Mouse (Mus musculus) brown adipose tissue, adult 24 weeks (tissue): Measurements from ENCODE around the gene Map1b. TPM values are rescaled to one million over a fixed set of nuclear protein-coding genes. Genes with fewer than 3 reads are reported as not detected.
A peak's percentile ranks its signal among the peaks of the same experiment; 100 is the strongest.

Source experiments
- H3K27ac ChIP-seq: fragments of 200-500 bp; replicated peaks from 2 replicates; pipeline ENCODE4 v1.5.1; 2012; ENCODE audit warnings: low read depth, mild to moderate bottlenecking, low read length
- H3K4me1 ChIP-seq: fragments of 200-500 bp; 2 replicates; pipeline ENCODE4 v1.6.1; 2012; ENCODE audit warnings: low read length, mixed read lengths; ENCODE audit not compliant: control insufficient read depth, insufficient read depth, insufficient read length
- H3K4me3 ChIP-seq: fragments of 200-500 bp; 2 replicates; pipeline ENCODE4 v1.5.1; 2012; ENCODE audit warnings: low read depth, mild to moderate bottlenecking, low read length, moderate library complexity; ENCODE audit not compliant: insufficient read depth
- polyA plus RNA-seq: library from polyadenylated mRNA; stranded (reverse); fragments of >200 nt; gene quantifications from 2 replicates; pipeline ENCODE4 v1.2.4, GENCODE M21; 2012; ENCODE audit not compliant: missing spikeins, insufficient read depth, insufficient read length

Gene Map1b
- polyA plus RNA-seq, 1 experiment = 2.7 TPM

DNA sequence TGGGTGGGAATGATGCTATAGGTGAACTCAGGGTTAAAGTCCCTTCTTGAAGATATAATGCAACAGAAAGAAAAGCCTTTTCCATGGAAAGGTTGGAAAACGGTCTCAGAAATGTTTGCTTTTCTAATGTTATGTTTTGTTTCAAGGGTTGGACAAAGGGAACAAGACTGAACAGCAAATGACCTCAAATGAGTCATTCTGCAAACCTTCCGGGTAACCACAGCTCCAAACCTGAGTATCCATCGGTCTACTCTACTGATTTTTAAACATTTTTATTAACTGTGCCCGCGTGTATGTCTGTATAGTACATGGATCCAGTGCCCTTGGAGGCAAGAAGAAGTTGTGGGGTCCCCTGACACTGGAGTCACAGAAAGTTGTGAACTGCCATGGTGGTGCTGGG is 77.0 kb downstream of the Map1b start:
- no peak overlapping the region for H3K27ac ChIP-seq
- no peak overlapping the region for H3K4me3 ChIP-seq
- no peaks in the 10 kb centered on the region for H3K4me1 ChIP-seq

DNA sequence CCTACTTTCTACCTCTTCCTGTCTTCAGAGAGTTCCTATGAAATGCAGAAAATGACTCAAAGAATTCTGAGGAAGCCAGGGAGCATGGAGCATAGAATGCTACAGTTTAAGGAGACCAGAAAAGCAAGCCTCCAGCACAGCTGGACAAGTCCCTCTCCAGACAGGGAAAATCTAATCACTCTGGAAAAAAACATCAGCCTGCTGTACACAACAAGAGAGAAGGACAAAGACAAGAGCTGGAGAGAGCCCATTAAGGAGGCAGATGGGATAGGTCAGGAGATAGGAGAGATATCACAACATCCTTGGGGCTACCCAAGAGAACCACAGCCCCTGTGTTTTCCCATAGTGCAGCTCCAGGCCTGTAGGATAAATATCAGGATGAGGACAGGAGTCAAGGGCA is 79.3 kb downstream of the Map1b start:
- no peaks in the 10 kb centered on the region for H3K4me1 ChIP-seq
- no peak overlapping the region for H3K27ac ChIP-seq
- no peak overlapping the region for H3K4me3 ChIP-seq

DNA sequence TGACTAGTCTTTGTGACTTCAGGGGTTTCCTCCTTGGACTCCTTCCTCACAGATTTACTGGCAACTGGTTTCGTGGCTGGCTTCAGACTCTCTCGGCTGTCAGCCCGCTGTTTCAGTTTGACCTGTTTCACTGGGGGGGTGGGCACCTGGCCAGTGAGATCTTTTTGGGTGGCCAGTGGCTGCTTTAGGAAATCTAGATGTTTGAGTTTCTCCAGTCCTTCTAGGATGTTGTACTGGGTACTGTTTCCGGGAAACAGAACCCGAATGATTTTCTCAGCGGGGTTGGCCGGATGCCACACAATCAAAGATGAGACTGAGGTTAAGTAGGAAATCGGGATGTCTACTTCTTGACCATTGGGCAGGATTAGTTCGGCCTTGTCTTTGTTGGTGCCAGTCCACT is 81.8 kb downstream of the Map1b start:
- no peaks in the 10 kb centered on the region for H3K4me1 ChIP-seq
- no peak overlapping the region for H3K4me3 ChIP-seq
- no peak overlapping the region for H3K27ac ChIP-seq

DNA sequence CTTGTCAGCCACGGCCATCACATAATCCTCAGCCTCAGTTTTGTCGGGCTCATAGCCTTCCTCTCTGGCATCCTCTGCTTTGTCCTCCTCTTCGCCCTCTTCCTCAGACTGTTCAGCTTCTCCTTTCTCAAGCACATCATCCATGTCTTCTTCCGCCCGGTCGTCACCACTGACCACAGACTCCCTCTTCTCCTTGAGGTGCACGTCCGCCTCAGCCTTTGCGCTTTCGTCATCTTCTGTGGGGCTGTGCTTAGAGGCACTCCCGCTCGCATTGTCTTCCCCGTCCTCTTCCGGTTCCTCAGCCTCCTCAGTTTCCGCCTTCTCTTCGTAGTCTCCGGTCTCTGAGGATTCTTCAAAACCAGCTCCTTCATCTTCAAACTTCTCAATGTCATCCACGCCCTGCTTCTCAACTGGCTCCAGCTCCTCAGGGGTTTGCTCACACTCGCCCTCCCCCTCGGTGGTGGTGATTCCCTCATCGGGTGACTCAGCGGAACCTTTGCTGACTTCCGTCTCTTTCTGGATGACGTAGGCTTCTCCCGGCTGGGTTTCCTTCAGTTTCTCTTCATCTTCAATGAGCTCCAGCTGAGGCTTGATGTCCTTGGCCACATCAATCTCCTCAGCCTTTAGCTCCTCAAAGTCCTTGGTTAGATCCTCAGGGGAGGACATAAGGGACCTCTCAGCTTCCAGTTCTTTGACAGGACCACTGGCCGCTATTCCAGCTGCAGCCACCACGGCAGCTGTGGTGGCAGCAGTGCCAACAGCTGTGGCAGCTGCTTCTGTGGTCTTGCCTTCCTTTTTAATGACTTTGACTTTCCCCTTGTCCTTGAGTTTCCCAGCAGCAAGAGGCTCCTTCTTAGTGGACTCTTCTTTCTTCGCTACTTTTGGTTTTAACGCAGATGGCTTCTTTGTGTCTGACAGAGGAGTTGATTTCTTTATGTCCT is 83.0 kb downstream of the Map1b start:
- H3K4me3 ChIP-seq = 0 out of 2 replicates have a peak overlapping the region, but pooled peaks have one; percentile 7
- H3K4me1 ChIP-seq = no peaks in the 10 kb centered on the region
- no peak overlapping the region for H3K27ac ChIP-seq

DNA sequence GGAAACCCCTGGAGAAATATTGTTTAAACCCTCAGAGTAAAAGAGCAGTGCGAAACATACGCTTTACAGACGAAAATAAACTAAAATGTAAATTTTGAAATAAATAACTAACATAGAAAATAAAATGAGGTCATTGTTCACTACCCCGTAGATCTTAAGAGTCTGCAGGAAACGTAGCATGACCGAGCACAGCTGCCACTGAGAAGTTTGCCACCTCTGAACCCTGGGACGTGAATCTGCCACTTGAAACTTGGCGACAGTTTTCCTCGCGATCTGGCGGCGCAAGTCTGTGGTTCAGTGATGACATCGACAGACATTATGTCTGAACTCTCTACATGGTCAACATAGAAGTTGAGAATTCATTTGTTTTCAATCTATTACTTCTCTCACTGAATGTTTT is 92.8 kb downstream of the Map1b start:
- H3K4me3 ChIP-seq = no peak overlapping the region
- no peaks in the 10 kb centered on the region for H3K4me1 ChIP-seq
- H3K27ac ChIP-seq = no peak overlapping the region

DNA sequence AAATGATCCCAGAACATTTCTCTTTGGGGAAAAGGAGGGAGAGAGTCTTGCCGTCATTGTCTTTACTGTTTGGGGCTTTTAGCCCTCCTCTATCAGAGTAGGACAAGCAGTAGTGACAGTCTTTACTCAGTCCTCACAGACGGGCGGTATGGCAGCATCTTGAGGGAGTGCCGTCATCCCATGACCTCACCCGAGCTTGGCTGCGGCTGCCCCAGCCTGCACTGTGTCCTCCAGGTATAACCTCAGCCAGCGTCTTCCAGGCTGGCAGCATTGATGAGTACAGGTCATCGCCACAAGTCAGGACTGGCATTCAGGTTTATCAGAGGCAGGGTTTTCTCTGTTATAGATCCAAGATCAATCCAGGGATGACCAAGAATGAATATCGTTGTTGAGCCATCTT is 99.7 kb downstream of the Map1b start:
- Histone ChIP-seq H3K4me1 (peaks cover 14% of the 10 kb centered on the region), H3K4me3 (no peak overlapping the region), H3K27ac (no peak overlapping the region)

DNA sequence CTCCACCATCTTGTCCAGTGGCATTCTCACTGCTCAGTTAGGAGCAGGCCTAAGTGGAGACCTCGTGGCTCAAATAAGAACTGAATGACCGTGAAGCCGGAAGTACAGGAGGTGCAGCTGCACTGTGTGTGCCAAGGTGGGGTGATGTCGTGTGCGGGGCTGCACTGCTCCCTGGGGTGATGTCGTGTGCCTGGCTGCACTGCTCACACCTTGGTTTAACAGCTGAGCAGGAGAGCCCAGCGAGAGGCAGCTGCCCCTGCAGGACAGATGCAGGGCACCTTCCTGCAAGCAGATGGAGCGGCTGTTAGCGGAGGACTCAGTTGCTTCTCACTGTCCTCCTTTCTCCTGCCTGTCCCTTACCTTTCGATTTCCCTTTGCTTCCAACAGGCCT is 102.0 kb downstream of the Map1b start:
- peak overlapping the region; percentile 86; the same call in 1 of the 2 replicates for H3K27ac ChIP-seq

DNA sequence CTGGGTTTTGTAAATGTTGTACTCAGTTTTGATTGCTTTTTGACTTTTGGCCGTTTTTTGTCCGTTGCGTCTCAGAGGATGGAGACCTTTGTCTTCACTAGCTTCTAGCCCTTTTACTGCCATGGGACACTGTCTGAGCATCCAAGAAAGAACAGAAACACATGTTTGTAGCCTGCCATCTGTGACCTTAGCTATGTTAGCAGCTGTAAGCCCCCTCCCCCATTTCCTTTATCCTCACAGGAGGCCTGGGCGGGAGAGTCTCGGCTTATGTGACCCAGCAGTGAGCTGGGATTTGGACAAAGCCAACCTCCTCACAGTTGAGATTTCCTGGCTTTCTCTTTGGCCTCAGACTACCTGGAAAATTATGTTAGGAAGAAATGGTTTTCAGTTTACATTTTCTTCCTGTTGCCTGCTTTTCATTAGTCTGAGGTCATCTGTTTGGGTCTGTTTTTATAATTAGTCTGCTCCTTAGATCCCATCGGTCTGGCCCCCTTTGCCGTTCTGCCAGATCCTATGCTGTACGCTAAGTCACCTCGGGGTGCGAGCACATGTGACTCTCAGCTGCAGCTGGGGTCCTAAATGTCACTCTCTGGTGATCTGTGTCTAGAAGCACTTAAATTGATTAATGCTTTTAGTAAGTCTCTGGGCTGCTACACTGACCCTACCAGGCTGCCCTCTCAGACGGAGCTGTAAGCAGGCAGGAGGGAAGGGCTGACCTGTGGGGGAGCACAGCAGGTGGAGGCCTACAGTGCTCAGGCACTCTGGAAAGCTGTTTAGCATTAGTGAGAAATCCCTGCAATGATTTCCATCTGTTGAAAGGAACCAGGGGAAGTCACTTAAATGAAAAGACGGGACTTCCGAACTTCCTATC is 102.6 kb downstream of the Map1b start:
- Histone ChIP-seq H3K4me1 (peaks cover 25% of the 10 kb centered on the region), H3K27ac (peak overlapping the region; percentile 86), H3K4me3 (no peak overlapping the region)

More for the DNA sequence above, 102.0 kb downstream of the Map1b start:
- Histone ChIP-seq H3K4me1 (peaks cover 25% of the 10 kb centered on the region), H3K4me3 (no peak overlapping the region)

DNA sequence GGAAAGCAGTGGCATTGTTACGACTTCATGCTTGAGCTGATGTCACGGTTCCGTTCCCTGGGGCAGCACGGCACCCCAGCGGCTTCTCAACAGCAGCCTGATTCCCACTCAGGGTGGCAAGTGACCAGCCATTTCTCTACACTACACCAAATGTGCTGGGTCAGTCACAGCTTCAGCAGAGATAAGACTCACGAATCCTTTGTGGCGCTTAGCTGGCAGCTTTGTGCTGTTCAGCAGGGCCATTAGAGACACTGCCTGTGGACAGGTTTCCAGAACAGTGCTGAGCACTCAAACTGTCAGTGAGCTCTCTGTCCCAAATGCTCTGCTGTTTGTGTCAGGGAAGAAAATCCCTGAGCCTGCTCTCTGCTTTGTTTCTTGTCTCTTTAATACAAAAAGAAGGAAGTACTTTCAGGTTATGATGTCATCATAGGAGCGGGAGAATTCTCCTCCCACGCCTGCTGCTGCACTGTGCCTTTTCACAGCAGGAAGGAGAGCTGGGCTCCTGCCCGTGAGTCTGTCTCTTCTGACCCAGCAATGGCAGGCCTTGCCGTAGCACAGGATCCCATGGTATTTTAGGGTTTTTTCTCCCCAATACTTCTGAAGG is 103.8 kb downstream of the Map1b start:
- peak overlapping the region; percentile 95 for H3K27ac ChIP-seq
- H3K4me3 ChIP-seq = peak overlapping the region; percentile 52
- peaks cover 25% of the 10 kb centered on the region for H3K4me1 ChIP-seq

DNA sequence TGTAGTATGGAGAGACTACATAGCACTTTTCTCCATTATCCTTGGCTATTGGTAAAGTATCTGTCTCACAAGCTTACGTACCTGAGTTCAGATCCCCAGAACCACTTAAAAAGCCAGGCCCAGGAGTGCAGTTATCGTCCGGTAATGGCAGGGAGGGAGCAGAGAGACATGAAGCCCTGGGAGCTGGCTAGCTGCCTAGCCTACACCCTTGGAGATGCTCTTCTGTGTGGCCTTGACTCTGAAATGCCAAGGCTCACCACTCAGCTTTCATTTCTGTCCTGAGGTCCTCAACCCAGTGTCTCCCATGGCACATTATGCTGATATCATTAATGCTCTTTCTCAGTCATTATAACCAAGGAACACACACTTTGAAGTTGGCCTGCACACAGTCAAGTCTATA is 104.6 kb downstream of the Map1b start:
- peak overlapping the region; percentile 52 for H3K4me3 ChIP-seq
- peak overlapping the region; percentile 95 for H3K27ac ChIP-seq

DNA sequence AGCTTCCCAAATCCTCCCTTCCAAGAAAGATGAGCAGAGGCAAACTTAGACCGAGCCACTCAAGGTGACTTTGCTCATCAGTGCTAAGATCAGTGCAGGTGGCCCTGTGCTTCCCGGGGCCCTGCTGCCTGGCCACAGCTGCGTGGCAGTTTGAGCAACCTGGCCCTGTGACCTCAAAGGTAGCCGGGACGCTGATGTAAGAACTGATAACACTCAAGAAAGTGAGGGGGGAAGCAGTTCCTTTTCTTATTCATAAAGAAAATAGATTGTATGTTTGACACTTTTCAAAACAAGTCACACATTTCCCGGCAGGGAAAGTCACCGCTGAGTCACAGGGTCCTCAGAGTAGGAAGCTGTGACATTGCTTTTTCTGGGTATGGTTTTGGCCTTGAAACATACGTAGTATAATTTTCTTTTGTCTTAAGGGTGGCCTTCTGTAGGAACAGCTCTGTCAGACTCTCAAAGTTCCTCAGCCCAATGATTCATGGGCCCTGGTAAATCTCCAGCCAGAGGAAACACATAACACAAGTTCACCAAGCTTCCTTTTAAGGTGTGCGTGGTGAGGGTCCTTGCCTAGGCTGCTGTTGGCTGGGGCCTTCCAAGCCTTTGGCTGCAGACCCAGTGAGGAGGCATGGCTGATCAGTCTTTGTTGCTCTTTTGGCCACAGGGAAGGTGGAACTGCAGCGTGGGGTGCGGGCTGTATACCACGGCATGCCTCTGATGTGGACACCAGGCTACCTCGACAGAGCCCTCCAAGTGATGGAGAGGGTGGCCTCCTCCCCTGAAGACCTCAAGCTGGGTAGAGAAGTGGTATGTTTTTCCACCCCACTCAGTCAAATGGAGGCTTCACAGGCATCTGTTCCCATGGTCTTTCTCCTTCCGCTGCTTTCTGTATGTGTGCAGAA is 105.5 kb downstream of the Map1b start:
- Histone ChIP-seq H3K4me1 (peaks cover 25% of the 10 kb centered on the region), H3K4me3 (peak overlapping the region; percentile 8)

More for the DNA sequence above, 104.6 kb downstream of the Map1b start:
- H3K4me1 ChIP-seq = peaks cover 25% of the 10 kb centered on the region

DNA sequence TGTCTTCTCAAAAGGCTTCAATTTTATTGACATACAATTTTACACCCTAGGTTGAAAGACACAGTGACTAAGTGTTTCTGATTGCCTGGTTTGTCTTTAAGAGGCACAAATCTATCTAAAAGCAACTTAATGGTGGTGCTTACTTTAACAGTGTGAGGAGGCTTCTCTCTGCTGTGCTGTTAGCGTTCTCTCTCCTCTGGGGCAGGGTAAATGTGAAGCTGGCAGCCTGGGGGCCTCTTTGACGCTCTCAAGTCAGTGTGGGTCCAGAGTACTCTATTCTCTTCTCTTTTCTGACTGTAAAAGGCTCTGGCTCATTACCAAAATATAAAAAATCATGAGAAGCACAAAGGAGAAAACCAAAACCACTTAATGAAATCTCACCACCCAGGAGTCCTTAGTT is 107.1 kb downstream of the Map1b start:
- Histone ChIP-seq H3K4me1 (peaks cover 24% of the 10 kb centered on the region), H3K4me3 (no peak overlapping the region), H3K27ac (no peak overlapping the region)

More for the DNA sequence above, 105.5 kb downstream of the Map1b start:
- peak overlapping the region; percentile 14; the same call in 1 of the 2 replicates for H3K27ac ChIP-seq

DNA sequence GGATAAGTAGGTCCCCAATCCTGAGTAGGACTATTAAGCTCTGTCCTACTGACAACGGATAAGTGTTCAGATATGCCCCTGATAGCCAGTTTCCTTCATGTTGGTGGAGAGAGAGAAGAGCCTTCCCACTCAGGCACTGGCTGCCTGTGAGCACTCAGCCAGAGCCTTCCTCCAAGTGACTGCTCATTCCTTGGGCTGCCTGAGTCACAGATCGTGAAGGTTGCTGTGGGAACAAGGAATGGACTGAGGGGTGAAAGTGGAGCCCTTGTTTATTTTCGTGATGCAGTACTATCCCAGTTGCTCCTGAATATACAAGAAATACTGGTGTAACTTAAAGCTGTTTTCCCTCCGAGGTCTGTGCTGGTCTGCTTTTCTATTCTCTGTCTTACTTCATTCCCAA is 117.0 kb downstream of the Map1b start:
- Histone ChIP-seq H3K4me3 (no peak overlapping the region), H3K27ac (no peak overlapping the region), H3K4me1 (peaks cover 14% of the 10 kb centered on the region)

DNA sequence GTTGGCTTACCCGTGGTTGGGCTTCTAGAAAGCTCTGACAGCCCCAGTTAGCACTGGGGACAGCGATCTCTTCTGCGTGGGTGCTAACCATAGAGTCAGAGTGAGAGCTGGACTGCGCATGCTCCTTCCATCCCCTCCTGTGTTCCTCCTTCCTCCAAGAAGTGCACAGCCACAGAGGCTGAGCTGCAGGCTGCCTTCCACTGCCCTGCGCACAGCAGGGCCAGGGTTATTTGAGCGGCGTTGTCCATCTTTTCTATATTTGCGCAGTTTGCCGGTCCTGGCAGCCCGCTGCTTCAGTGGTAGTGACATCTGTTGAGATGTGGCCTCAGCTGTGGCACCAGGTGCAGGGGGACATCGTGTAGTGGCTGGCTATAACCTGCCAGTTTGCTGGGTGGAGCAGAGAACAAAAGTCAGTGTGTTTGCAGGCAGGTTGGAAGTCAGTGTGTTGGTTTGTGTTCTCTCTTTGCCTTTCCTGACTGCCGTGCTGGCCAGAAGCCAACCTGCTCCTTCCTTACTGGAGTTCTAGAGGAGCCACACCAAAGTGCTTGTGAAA is 118.1 kb downstream of the Map1b start:
- H3K27ac ChIP-seq = no peak overlapping the region
- no peak overlapping the region for H3K4me3 ChIP-seq
- H3K4me1 ChIP-seq = peaks cover 14% of the 10 kb centered on the region
